Mouse (Mus musculus) forebrain, embryonic 11.5 days (tissue): ENCODE data around the gene Gga1. TPM values are rescaled to one million over a fixed set of nuclear protein-coding genes. Genes with fewer than 3 reads are reported as not detected.

Source experiments
- ATAC-seq: fragments of 200-750 bp; cut with Nextera tagmentation; replicated peaks from 2 replicates; pipeline ENCODE4 v1.8.0; 2017; ENCODE audit warnings: moderate TSS enrichment; ENCODE audit not compliant: low FRiP score
- DNase-seq: peaks from one replicate; pipeline ENCODE4 v3.0.0-alpha.2; 2017; ENCODE audit warnings: low spot score
- H3K27ac ChIP-seq: fragments of 300-500 bp; sonication (generic); 2 replicates; pipeline ENCODE4 v1.5.1; 2014; ENCODE audit warnings: low read depth, low read length
- H3K27me3 ChIP-seq: fragments of 300-500 bp; sonication (generic); 2 replicates; pipeline ENCODE4 v1.6.1; 2014; ENCODE audit warnings: mild to moderate bottlenecking, low read length, mixed read lengths; ENCODE audit not compliant: control insufficient read depth, insufficient read depth
- H3K36me3 ChIP-seq: fragments of 300-500 bp; sonication (generic); 2 replicates; pipeline ENCODE4 v1.6.1; 2014; ENCODE audit warnings: mild to moderate bottlenecking, low read length, moderate library complexity, mixed read lengths; ENCODE audit not compliant: control insufficient read depth, insufficient read depth
- H3K4me1 ChIP-seq: fragments of 300-500 bp; sonication (generic); replicated peaks from 2 replicates; pipeline ENCODE4 v1.6.1; 2014; ENCODE audit warnings: low read length, mixed read lengths; ENCODE audit not compliant: control insufficient read depth, insufficient read depth
- H3K4me2 ChIP-seq: fragments of 300-500 bp; sonication (generic); 2 replicates; pipeline ENCODE4 v1.6.1; 2014; ENCODE audit warnings: low read depth, mild to moderate bottlenecking, low read length, moderate library complexity, mixed read lengths; ENCODE audit not compliant: severe bottlenecking
- H3K4me3 ChIP-seq: fragments of 300-500 bp; sonication (generic); 2 replicates; pipeline ENCODE4 v1.5.1; 2014; ENCODE audit warnings: low read depth, low read length
- H3K9ac ChIP-seq: fragments of 300-500 bp; sonication (generic); 2 replicates; pipeline ENCODE4 v1.6.1; 2014; ENCODE audit warnings: low read length
- H3K9me3 ChIP-seq: fragments of 300-500 bp; sonication (generic); 2 replicates; pipeline ENCODE4 v1.6.1; 2016; ENCODE audit warnings: low read length, mixed read lengths; ENCODE audit not compliant: control insufficient read depth
- WGBS: fragments of 180-500 bp; shearing (Covaris S2); extraction: QIAGEN DNeasy Blood & Tissue Kit; methylation state at CpG from one replicate; pipeline ENCODE4 v1.1.7; 2014; 5-methylcytosine and 5-hydroxymethylcytosine counted together
- polyA plus RNA-seq: library from polyadenylated mRNA; unstranded; fragments of >200 nt; fragmentation: Nextera tagmentation; extraction: Ambion mirVana; gene quantifications from 2 replicates; pipeline ENCODE4 v1.2.1, GENCODE M21; 2014

Gga1 gene
- 45.0 and 47.8 TPM in 2 replicates for polyA plus RNA-seq

DNA sequence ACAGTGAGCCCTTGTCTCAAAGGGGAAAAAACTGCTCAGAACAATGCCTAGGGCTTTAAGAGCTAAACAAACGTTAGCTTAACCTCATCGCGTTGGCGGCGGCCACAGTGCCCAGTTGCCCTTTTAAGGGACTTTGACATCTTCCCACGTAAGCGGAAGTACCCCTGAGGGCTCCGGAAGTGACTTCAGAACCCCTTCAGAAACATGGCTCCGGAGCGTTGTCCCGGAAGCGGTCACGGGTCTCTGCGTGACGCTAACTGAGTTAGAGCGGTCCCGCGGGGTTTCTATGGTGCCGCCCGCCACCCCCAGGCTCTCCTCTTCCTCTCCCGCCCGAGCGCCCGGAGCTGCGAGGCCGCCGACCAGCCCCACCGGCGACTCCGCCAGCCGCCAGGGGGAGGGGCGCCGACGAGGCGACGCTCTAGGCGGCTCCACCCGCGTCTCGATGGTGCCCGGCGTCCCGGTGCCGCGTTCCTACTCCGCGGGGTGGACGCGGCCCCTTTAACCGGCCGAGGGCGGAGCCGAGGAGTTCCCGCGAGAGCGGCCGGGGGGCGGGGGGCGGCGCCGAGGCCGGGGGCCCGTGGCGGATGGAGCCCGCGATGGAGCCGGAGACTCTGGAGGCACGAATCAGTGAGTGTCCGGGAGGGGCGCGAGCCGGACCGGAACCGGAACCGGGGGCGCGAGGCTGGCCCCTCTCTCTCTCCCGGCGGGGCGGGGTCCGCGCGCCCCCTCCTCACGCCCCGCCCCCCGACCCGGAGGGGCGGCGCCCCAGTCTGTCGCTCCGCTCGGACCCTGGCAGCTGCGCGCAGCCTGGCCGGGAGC lies at the start of gene Gga1:
Gene Gga1, plus strand, starts transcription at position 200 of the 819 bp plus-strand sequence.
- no peaks in the 10 kb centered on the region for H3K9me3 ChIP-seq
- peak within 1 kb of the TSS; percentile 94 for H3K27ac ChIP-seq
- WGBS, result under 1% methylated on average over 72 of the region's 95 CpGs
- H3K4me2 ChIP-seq, result peak within 1 kb of the TSS; percentile 84
- H3K9ac ChIP-seq, result peak within 1 kb of the TSS; percentile 88
- peak; percentile 92 for ATAC-seq
- no peaks in the 10 kb centered on the region; the same call in 1 of the 2 replicates for H3K36me3 ChIP-seq
- peak; percentile 96 for DNase-seq
- H3K4me3 ChIP-seq, result peak within 1 kb of the TSS; percentile 76
- H3K27me3 ChIP-seq, result no peaks in the 10 kb centered on the region
- H3K4me1 ChIP-seq, result peaks cover 14% of the 10 kb centered on the region

DNA sequence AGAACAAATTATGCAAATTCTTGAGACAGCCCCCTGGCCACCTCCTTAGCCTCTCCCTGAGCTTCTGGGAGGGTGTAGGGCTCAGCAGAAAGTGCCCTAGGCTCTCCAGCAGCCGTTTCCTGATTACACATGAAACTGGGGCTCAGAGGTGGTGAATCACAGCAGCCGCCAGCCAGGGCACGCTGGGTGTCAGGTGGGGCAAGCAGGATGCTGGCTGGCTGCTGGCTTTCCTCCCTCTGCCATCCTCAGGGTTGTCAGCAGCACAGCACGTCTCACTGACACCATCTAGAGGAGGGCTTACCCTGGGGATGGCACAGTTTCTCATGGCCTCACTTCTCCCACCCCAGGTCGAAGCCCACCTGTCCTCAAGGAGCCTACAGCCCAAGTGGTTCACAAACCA lies 48.7 kb upstream of the Gga1 start:
- no peak for ATAC-seq
- Histone ChIP-seq H3K27me3 (peaks cover 5% of the 10 kb centered on the region; the same call in 1 of the 2 replicates), H3K9me3 (no peaks in the 10 kb centered on the region), H3K4me3 (no peak overlapping the region), H3K4me2 (no peak overlapping the region), H3K4me1 (peaks cover 9% of the 10 kb centered on the region; the same call in 1 of the 2 replicates), H3K36me3 (no peaks in the 10 kb centered on the region), H3K9ac (no peak overlapping the region), H3K27ac (no peak overlapping the region)
- whole genome bisulfite sequencing, result 21% methylated on average over 5 of the region's 5 CpGs
- peak; percentile 51 for DNase-seq

GRCm38 (mm10) chr15:78829636-78830035 lies 47.4 kb upstream of the Gga1 start:
- Histone ChIP-seq H3K4me2 (no peak overlapping the region), H3K36me3 (no peaks in the 10 kb centered on the region), H3K27me3 (peaks cover 5% of the 10 kb centered on the region; the same call in 1 of the 2 replicates), H3K9ac (no peak overlapping the region), H3K27ac (no peak overlapping the region), H3K9me3 (no peaks in the 10 kb centered on the region), H3K4me3 (no peak overlapping the region), H3K4me1 (peaks cover 9% of the 10 kb centered on the region; the same call in 1 of the 2 replicates)
- WGBS, result 86% methylated on average over 1 of the region's 1 CpGs
- ATAC-seq, result no peak
- DNase-seq, result no peak

DNA sequence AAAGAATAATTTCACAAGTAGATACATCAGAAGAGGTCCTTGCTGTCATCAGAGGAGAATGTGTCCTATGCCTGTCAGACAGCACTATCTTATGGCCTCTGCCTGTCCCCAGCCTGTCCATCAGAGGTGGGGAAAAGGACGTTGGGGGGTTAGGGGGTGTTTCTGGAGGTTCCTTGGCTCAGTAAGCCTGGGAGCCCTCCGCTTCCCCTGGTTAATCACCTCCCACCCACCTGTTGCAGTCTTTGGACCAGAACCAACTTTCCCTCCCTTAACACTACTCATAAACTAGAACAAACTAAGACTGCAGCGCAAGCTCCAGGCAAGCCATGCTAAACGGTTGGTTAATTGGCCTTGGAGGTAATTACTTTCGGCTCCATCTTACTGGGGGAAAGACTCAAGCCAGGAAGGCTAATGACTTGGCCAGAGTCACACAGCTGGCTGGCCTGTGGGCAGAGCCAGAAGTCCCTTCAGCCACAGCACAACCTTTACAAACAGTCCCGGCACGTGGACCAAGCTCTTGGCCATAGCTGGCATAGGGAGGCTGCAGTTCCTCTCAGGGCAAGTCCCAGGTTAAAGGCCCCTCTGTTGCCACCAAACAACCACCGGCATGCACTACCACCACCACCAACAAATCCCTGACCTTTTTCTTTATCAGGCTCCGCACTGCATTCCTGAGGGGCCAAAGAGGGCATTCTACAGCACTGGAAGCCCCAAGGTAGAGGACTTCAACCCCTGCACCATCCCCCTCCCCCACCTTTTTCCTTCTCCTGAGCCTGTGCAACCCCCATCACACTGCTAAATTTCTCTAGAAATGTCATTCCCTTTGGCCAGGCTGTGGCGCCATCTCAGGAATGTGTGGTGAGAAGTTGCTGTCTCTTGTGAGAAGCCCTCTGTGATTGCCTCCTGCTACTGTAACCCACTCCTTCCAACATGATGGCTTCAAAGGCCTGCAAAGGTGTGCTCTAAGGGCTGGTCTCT lies 46.0 kb upstream of the Gga1 start:
- Histone ChIP-seq H3K36me3 (no peaks in the 10 kb centered on the region), H3K9ac (no peak overlapping the region), H3K27ac (no peak overlapping the region)

GRCm38 (mm10) chr15:78831720-78832657 lies 45.0 kb upstream of the Gga1 start:
- Histone ChIP-seq H3K27me3 (peaks cover 5% of the 10 kb centered on the region; the same call in 1 of the 2 replicates), H3K27ac (0 out of 2 replicates have a peak overlapping the region, but pooled peaks have one; percentile 59), H3K4me3 (no peak overlapping the region), H3K9ac (peak overlapping the region; percentile 28), H3K9me3 (no peaks in the 10 kb centered on the region), H3K36me3 (no peaks in the 10 kb centered on the region), H3K4me2 (no peak overlapping the region), H3K4me1 (peaks cover 13% of the 10 kb centered on the region; the same call in 1 of the 2 replicates)
- 53% methylated on average over 18 of the region's 19 CpGs for WGBS
- ATAC-seq (no peak; the same call in 1 of the 2 replicates), DNase-seq (peak; percentile 56)

More for the DNA sequence above, 46.0 kb upstream of the Gga1 start:
- ATAC-seq (no peak), DNase-seq (peak; percentile 46)
- Histone ChIP-seq H3K4me3 (no peak overlapping the region), H3K9me3 (no peaks in the 10 kb centered on the region), H3K4me1 (peaks cover 13% of the 10 kb centered on the region; the same call in 1 of the 2 replicates), H3K27me3 (peaks cover 5% of the 10 kb centered on the region; the same call in 1 of the 2 replicates), H3K4me2 (no peak overlapping the region)
- 70% methylated on average over 10 of the region's 10 CpGs for WGBS

GRCm38 (mm10) chr15:78832701-78833123 lies 44.3 kb upstream of the Gga1 start:
- H3K9ac ChIP-seq, result peak overlapping the region; percentile 28; the same call in 1 of the 2 replicates
- no peak overlapping the region for H3K4me3 ChIP-seq
- H3K4me1 ChIP-seq, result peaks cover 13% of the 10 kb centered on the region; the same call in 1 of the 2 replicates
- H3K4me2 ChIP-seq, result peak overlapping the region; percentile 8; the same call in 1 of the 2 replicates
- H3K9me3 ChIP-seq, result no peaks in the 10 kb centered on the region
- H3K27me3 ChIP-seq, result no peaks in the 10 kb centered on the region
- ATAC-seq (peak; percentile 63), DNase-seq (peak; percentile 75)
- 11% methylated on average over 14 of the region's 14 CpGs for WGBS
- no peaks in the 10 kb centered on the region for H3K36me3 ChIP-seq
- H3K27ac ChIP-seq, result peak overlapping the region; percentile 59

GRCm38 (mm10) chr15:78833582-78833981 lies 43.4 kb upstream of the Gga1 start:
- Histone ChIP-seq H3K27me3 (no peaks in the 10 kb centered on the region), H3K9ac (no peak overlapping the region), H3K4me2 (no peak overlapping the region), H3K4me3 (no peak overlapping the region), H3K4me1 (peaks cover 12% of the 10 kb centered on the region; the same call in 1 of the 2 replicates), H3K36me3 (no peaks in the 10 kb centered on the region), H3K27ac (no peak overlapping the region), H3K9me3 (no peaks in the 10 kb centered on the region)
- DNase-seq (peak; percentile 46), ATAC-seq (0 out of 2 replicates have a peak, but pooled peaks have one; percentile 31)
- 99% methylated on average over 3 of the region's 3 CpGs for WGBS
